Mouse (Mus musculus): Measurements from ENCODE around the gene Pkp4. TPM values are rescaled to one million over a fixed set of nuclear protein-coding genes. Genes with fewer than 3 reads are reported as not detected.
"Not testable (repeated sequence)": the region's sequence is repeated elsewhere in the genome, so short reads cannot be mapped to it uniquely, and the experiment has no call there.

Pkp4 gene
- polyA plus RNA-seq, 1 experiment from 2014 or later: 14.8 TPM

DNA sequence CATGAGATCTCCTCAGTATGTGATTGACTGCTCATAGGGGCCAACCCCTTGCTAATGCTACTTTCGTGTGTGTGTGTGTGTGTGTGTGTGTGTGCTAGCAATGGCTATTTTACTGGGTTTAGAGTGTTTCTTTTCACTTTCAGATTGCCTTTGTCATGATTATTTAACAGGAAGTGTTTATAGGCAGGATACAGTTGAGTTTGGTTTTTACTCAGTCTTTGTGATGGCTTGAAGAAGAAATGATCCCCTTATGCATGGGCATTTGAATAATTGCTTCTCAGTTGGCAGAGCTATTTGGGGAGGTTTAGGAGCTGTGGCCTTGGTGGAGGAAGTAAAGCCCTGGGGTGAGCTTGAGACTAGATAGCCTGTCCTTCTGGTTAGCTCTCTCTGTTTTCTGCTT, 232.5 kb downstream of the Pkp4 start:
- no peak overlapping the region for H3K27ac ChIP-seq (ENCODE audit: low read length)
- WGBS: 95% methylated on average over 1 of the region's 1 CpGs
- H3K36me3 ChIP-seq (ENCODE audit: insufficient read depth, low read length): no peaks in the 10 kb centered on the region
- H3K9ac ChIP-seq (replicated peaks; ENCODE audit: low read depth): no peak overlapping the region
- no peak overlapping the region for H3K4me3 ChIP-seq (ENCODE audit: low read depth, low read length)
- TF ChIP-seq EP300 (IDR thresholded peaks at IDR 0.05) (no peak), CTCF (IDR thresholded peaks at IDR 0.05) (no peak)
- H3K4me2 ChIP-seq (replicated peaks; ENCODE audit: low read depth, low read length): no peak overlapping the region
- ATAC-seq: no peak
- no peaks in the 10 kb centered on the region for H3K27me3 ChIP-seq (replicated peaks; ENCODE audit: insufficient read depth, low read length)
- no peaks in the 10 kb centered on the region for H3K9me3 ChIP-seq (ENCODE audit: low read length)
- DNase-seq (ENCODE audit: low spot score): no peak
- H3K4me1 ChIP-seq (ENCODE audit: insufficient read depth, low read depth, low read length): no peaks in the 10 kb centered on the region

DNA sequence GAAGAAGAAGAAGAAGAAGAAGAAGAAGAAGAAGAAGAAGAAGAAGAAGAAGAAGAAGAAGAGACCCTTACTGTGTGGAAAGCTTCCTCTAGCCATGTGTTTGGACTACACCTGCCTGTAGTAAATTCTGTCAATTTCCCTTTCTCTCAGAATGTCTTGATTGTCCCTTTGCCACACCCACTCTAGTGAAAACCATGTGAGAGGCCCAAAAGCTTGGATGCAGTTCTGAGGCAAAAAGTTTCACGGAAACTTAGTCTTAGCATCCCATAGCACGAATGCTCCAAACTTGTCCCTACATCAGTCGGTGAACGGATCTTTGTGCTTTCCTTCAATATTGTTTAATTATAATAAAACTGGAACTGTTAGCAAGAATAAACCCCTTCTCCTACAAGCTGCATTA, 234.0 kb downstream of the Pkp4 start:
- no peak for TF ChIP-seq EP300 (IDR thresholded peaks at IDR 0.05)
- TF ChIP-seq CTCF (IDR thresholded peaks at IDR 0.05): no peak

DNA sequence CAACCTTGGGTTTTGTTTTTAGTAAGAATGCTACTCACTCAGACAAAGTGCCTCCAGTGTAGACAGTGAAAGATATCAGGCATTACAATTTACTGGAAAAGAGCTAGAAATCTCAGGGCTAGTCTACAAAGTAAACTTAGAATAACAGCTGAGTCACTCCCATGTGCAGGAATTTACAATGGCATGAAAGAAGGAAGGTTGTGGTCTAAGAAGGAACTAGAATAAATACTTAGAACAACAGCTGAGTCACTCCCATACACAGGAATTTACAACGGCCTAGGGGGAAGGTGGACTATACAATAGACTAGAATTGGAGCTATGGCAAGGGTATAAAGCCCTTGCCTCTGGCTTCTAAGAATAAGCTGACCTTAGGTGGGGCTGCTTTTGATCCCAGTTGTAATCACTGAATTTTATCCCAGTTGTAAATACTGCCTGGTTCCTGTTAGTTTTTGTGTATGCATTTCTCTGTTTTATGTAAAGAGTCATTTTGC, 234.6 kb downstream of the Pkp4 start:
- not testable (repeated sequence) for H3K4me3 ChIP-seq (ENCODE audit: low read depth, low read length); H3K4me2 ChIP-seq (replicated peaks; ENCODE audit: low read depth, low read length); H3K36me3 ChIP-seq (ENCODE audit: insufficient read depth, low read length); ATAC-seq; H3K9ac ChIP-seq (replicated peaks; ENCODE audit: low read depth); H3K27ac ChIP-seq (ENCODE audit: low read length); H3K9me3 ChIP-seq (ENCODE audit: low read length); H3K27me3 ChIP-seq (replicated peaks; ENCODE audit: insufficient read depth, low read length); H3K4me1 ChIP-seq (ENCODE audit: insufficient read depth, low read depth, low read length); DNase-seq (ENCODE audit: low spot score)
- 59% methylated on average over 1 of the region's 1 CpGs for WGBS

More for the DNA sequence above, 234.0 kb downstream of the Pkp4 start:
- Histone ChIP-seq H3K27me3 (replicated peaks; ENCODE audit: insufficient read depth, low read length) (no peaks in the 10 kb centered on the region), H3K9ac (replicated peaks; ENCODE audit: low read depth) (no peak overlapping the region), H3K27ac (ENCODE audit: low read length) (no peak overlapping the region), H3K4me2 (replicated peaks; ENCODE audit: low read depth, low read length) (no peak overlapping the region), H3K9me3 (ENCODE audit: low read length) (no peaks in the 10 kb centered on the region), H3K36me3 (ENCODE audit: insufficient read depth, low read length) (no peaks in the 10 kb centered on the region), H3K4me3 (ENCODE audit: low read depth, low read length) (no peak overlapping the region), H3K4me1 (ENCODE audit: insufficient read depth, low read depth, low read length) (no peaks in the 10 kb centered on the region)
- no peak for DNase-seq (ENCODE audit: low spot score)
- 96% methylated on average over 4 of the region's 4 CpGs for WGBS
- no peak for ATAC-seq

DNA sequence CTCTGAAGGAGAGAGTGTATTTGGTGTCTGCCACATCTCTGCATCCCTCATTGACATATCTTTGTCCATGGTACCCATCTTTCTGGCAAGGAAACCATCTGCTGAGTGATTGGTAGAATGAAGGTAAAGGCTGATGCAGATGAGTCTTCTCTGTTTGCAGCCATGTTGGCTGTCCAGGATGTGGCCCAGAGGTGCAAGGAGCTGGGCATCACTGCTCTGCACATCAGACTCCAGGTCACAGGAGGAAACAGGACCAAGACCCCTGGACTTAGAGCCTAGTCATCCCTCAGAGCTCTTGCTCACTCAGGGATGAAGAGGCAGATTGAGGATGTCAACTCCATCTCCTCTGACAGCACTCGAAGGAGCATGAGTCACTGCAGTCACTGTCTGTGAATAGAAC, 235.9 kb downstream of the Pkp4 start:
- TF ChIP-seq EP300 (IDR thresholded peaks at IDR 0.05) (no peak), CTCF (IDR thresholded peaks at IDR 0.05) (no peak)
- no peak overlapping the region for H3K9ac ChIP-seq (replicated peaks; ENCODE audit: low read depth)
- H3K36me3 ChIP-seq (ENCODE audit: insufficient read depth, low read length): no peaks in the 10 kb centered on the region
- H3K27me3 ChIP-seq (replicated peaks; ENCODE audit: insufficient read depth, low read length): no peaks in the 10 kb centered on the region
- H3K27ac ChIP-seq (ENCODE audit: low read length): no peak overlapping the region
- DNase-seq (ENCODE audit: low spot score): no peak
- no peaks in the 10 kb centered on the region for H3K9me3 ChIP-seq (ENCODE audit: low read length)
- H3K4me3 ChIP-seq (ENCODE audit: low read depth, low read length): no peak overlapping the region
- WGBS: 70% methylated on average over 1 of the region's 1 CpGs
- H3K4me1 ChIP-seq (ENCODE audit: insufficient read depth, low read depth, low read length): no peaks in the 10 kb centered on the region
- no peak for ATAC-seq
- H3K4me2 ChIP-seq (replicated peaks; ENCODE audit: low read depth, low read length): no peak overlapping the region

DNA sequence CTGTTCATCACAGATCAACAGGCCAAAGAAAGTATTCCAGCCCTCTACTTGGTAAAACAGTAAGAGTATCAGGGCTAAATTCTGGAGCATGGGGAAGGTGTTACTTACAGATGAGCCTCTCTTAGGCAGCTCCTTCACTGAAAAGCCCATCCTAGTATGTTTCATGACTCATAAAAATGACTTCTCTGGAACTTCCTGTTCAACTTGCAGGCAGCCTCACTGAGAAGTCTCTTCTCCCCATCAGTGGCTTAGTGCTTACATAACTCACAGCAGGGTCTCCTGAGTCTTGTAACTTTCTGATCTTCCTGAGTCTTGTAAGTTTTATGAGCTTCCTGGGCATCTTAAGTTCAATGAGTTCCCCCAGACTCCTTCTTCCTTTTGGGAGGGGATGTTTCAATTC, 236.9 kb downstream of the Pkp4 start:
- ATAC-seq: no peak
- Histone ChIP-seq H3K4me1 (ENCODE audit: insufficient read depth, low read depth, low read length) (no peaks in the 10 kb centered on the region), H3K9me3 (ENCODE audit: low read length) (no peaks in the 10 kb centered on the region)

DNA sequence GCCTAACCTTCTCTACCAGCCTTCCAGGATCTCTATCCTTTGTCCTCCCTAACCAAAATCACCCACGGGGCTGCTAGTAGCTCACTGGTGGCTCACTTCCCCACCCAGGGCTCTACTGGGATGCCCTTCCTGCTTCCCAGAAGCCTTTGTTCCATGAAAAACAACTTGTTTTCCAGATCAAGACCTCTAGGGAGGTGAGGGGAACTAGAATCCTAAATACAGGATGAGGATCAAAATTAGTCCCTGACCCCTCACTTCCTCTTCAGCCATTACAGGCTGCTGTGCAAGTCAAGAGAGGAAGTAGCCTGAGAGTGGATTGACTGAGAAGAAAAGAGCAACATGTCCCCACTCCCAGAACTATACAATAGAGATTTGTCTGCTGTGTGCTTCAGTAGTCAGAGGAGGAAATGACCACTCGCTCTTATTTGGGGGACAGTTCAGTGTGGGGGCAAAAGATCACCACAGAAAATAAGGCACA, 240.3 kb downstream of the Pkp4 start:
- H3K4me1 ChIP-seq (ENCODE audit: insufficient read depth, low read depth, low read length): no peaks in the 10 kb centered on the region
- H3K36me3 ChIP-seq (ENCODE audit: insufficient read depth, low read length): no peaks in the 10 kb centered on the region
- peak overlapping the region; percentile 83 for H3K27ac ChIP-seq (ENCODE audit: low read length)
- H3K27me3 ChIP-seq (replicated peaks; ENCODE audit: insufficient read depth, low read length): no peaks in the 10 kb centered on the region
- no peak overlapping the region for H3K4me3 ChIP-seq (ENCODE audit: low read depth, low read length)
- ATAC-seq: peak; percentile 69
- DNase-seq (ENCODE audit: low spot score): peak; percentile 64
- H3K9ac ChIP-seq (replicated peaks; ENCODE audit: low read depth): no peak overlapping the region
- no peak overlapping the region for H3K4me2 ChIP-seq (replicated peaks; ENCODE audit: low read depth, low read length)
- TF ChIP-seq EP300 (IDR thresholded peaks at IDR 0.05): peak; percentile 95
- TF ChIP-seq CTCF (IDR thresholded peaks at IDR 0.05): no peak
- WGBS: 42% methylated on average over 2 of the region's 2 CpGs
- no peaks in the 10 kb centered on the region for H3K9me3 ChIP-seq (ENCODE audit: low read length)

More for the DNA sequence above, 236.9 kb downstream of the Pkp4 start:
- no peak overlapping the region for H3K9ac ChIP-seq (replicated peaks; ENCODE audit: low read depth)
- TF ChIP-seq EP300 (IDR thresholded peaks at IDR 0.05) (no peak), CTCF (IDR thresholded peaks at IDR 0.05) (no peak)
- DNase-seq (ENCODE audit: low spot score): no peak
- H3K4me3 ChIP-seq (ENCODE audit: low read depth, low read length): no peak overlapping the region
- H3K36me3 ChIP-seq (ENCODE audit: insufficient read depth, low read length): no peaks in the 10 kb centered on the region
- H3K27ac ChIP-seq (ENCODE audit: low read length): no peak overlapping the region
- H3K27me3 ChIP-seq (replicated peaks; ENCODE audit: insufficient read depth, low read length): no peaks in the 10 kb centered on the region
- no peak overlapping the region for H3K4me2 ChIP-seq (replicated peaks; ENCODE audit: low read depth, low read length)
